Mouse (Mus musculus): ENCODE results near the gene Frem1. TPM values are rescaled to one million over a fixed set of nuclear protein-coding genes. Genes with fewer than 3 reads are reported as not detected.

Gene Frem1
- polyA plus RNA-seq, 1 experiment from 2014 or later: 14.3 TPM

- Histone ChIP-seq H3K36me3 (ENCODE audit: insufficient read depth, low read length) (no peaks in the 10 kb centered on the region), H3K4me3 (ENCODE audit: low read depth, low read length) (no peak overlapping the region), H3K9me3 (ENCODE audit: low read length) (no peaks in the 10 kb centered on the region), H3K4me2 (replicated peaks; ENCODE audit: low read depth, low read length) (no peak overlapping the region), H3K9ac (replicated peaks; ENCODE audit: low read depth) (no peak overlapping the region), H3K4me1 (ENCODE audit: insufficient read depth, low read depth, low read length) (no peaks in the 10 kb centered on the region), H3K27me3 (replicated peaks; ENCODE audit: insufficient read depth, low read length) (no peaks in the 10 kb centered on the region), H3K27ac (ENCODE audit: low read length) (no peak overlapping the region)
- TF ChIP-seq EP300 (IDR thresholded peaks at IDR 0.05) (no peak), CTCF (IDR thresholded peaks at IDR 0.05) (no peak)
- no peak for ATAC-seq
- 86% methylated on average over 12 of the region's 12 CpGs for WGBS
- no peak for DNase-seq (ENCODE audit: low spot score)
These were observed 81.1 kb downstream of the Frem1 start for GRCm38 (mm10) chr4:82970901-82971648.

GRCm38 (mm10) chr4:82961024-82961423 is 91.1 kb downstream of the Frem1 start:
- ATAC-seq (no peak), DNase-seq (ENCODE audit: low spot score) (no peak)
- Histone ChIP-seq H3K27me3 (replicated peaks; ENCODE audit: insufficient read depth, low read length) (no peaks in the 10 kb centered on the region), H3K4me2 (replicated peaks; ENCODE audit: low read depth, low read length) (no peak overlapping the region), H3K9ac (replicated peaks; ENCODE audit: low read depth) (no peak overlapping the region), H3K4me1 (ENCODE audit: insufficient read depth, low read depth, low read length) (no peaks in the 10 kb centered on the region), H3K36me3 (ENCODE audit: insufficient read depth, low read length) (no peaks in the 10 kb centered on the region; the same call in 1 of the 2 replicates), H3K27ac (ENCODE audit: low read length) (no peak overlapping the region), H3K9me3 (ENCODE audit: low read length) (no peaks in the 10 kb centered on the region), H3K4me3 (ENCODE audit: low read depth, low read length) (no peak overlapping the region)
- 87% methylated on average over 1 of the region's 1 CpGs for WGBS
- no peak for TF ChIP-seq EP300 (IDR thresholded peaks at IDR 0.05)
- TF ChIP-seq CTCF (IDR thresholded peaks at IDR 0.05): no peak

- Histone ChIP-seq H3K9me3 (ENCODE audit: low read length) (no peaks in the 10 kb centered on the region), H3K27me3 (replicated peaks; ENCODE audit: insufficient read depth, low read length) (no peaks in the 10 kb centered on the region), H3K4me3 (ENCODE audit: low read depth, low read length) (no peak overlapping the region), H3K9ac (replicated peaks; ENCODE audit: low read depth) (no peak overlapping the region), H3K4me2 (replicated peaks; ENCODE audit: low read depth, low read length) (no peak overlapping the region), H3K36me3 (ENCODE audit: insufficient read depth, low read length) (no peaks in the 10 kb centered on the region; the same call in 1 of the 2 replicates), H3K27ac (ENCODE audit: low read length) (no peak overlapping the region), H3K4me1 (ENCODE audit: insufficient read depth, low read depth, low read length) (no peaks in the 10 kb centered on the region)
- no peak for DNase-seq (ENCODE audit: low spot score)
- 66% methylated on average over 14 of the region's 14 CpGs for WGBS
- ATAC-seq: peak; percentile 17; the same call in 1 of the 2 replicates
- TF ChIP-seq EP300 (IDR thresholded peaks at IDR 0.05) (no peak), CTCF (IDR thresholded peaks at IDR 0.05) (no peak)
These were observed 94.2 kb downstream of the Frem1 start for GRCm38 (mm10) chr4:82957827-82958538.

GRCm38 (mm10) chr4:82953992-82954391 is 98.1 kb downstream of the Frem1 start:
- H3K9me3 ChIP-seq (ENCODE audit: low read length): no peaks in the 10 kb centered on the region
- no peak overlapping the region for H3K4me2 ChIP-seq (replicated peaks; ENCODE audit: low read depth, low read length)
- ATAC-seq (no peak), DNase-seq (ENCODE audit: low spot score) (no peak)
- H3K4me3 ChIP-seq (ENCODE audit: low read depth, low read length): no peak overlapping the region
- H3K27ac ChIP-seq (ENCODE audit: low read length): no peak overlapping the region
- H3K9ac ChIP-seq (replicated peaks; ENCODE audit: low read depth): no peak overlapping the region
- TF ChIP-seq CTCF (IDR thresholded peaks at IDR 0.05) (no peak), EP300 (IDR thresholded peaks at IDR 0.05) (no peak)
- H3K27me3 ChIP-seq (replicated peaks; ENCODE audit: insufficient read depth, low read length): no peaks in the 10 kb centered on the region
- H3K4me1 ChIP-seq (ENCODE audit: insufficient read depth, low read depth, low read length): no peaks in the 10 kb centered on the region
- 61% methylated on average over 4 of the region's 4 CpGs for WGBS
- no peaks in the 10 kb centered on the region; the same call in 1 of the 2 replicates for H3K36me3 ChIP-seq (ENCODE audit: insufficient read depth, low read length)

GRCm38 (mm10) chr4:82949511-82949910 is 102.6 kb downstream of the Frem1 start:
- no peak for ATAC-seq
- no peak for TF ChIP-seq EP300 (IDR thresholded peaks at IDR 0.05)
- no peak for TF ChIP-seq CTCF (IDR thresholded peaks at IDR 0.05)
- Histone ChIP-seq H3K27me3 (replicated peaks; ENCODE audit: insufficient read depth, low read length) (no peaks in the 10 kb centered on the region), H3K4me1 (ENCODE audit: insufficient read depth, low read depth, low read length) (no peaks in the 10 kb centered on the region), H3K4me2 (replicated peaks; ENCODE audit: low read depth, low read length) (no peak overlapping the region), H3K36me3 (ENCODE audit: insufficient read depth, low read length) (no peaks in the 10 kb centered on the region), H3K9me3 (ENCODE audit: low read length) (no peaks in the 10 kb centered on the region), H3K4me3 (ENCODE audit: low read depth, low read length) (no peak overlapping the region), H3K27ac (ENCODE audit: low read length) (no peak overlapping the region), H3K9ac (replicated peaks; ENCODE audit: low read depth) (no peak overlapping the region)
- 85% methylated on average over 8 of the region's 8 CpGs for WGBS
- DNase-seq (ENCODE audit: low spot score): no peak

- ATAC-seq (no peak), DNase-seq (ENCODE audit: low spot score) (no peak)
- H3K4me1 ChIP-seq (ENCODE audit: insufficient read depth, low read depth, low read length): no peaks in the 10 kb centered on the region
- no peak overlapping the region for H3K4me3 ChIP-seq (ENCODE audit: low read depth, low read length)
- H3K9ac ChIP-seq (replicated peaks; ENCODE audit: low read depth): no peak overlapping the region
- no peak for TF ChIP-seq CTCF (IDR thresholded peaks at IDR 0.05)
- TF ChIP-seq EP300 (IDR thresholded peaks at IDR 0.05): no peak
- WGBS: 88% methylated on average over 8 of the region's 8 CpGs
- H3K4me2 ChIP-seq (replicated peaks; ENCODE audit: low read depth, low read length): no peak overlapping the region
- H3K27me3 ChIP-seq (replicated peaks; ENCODE audit: insufficient read depth, low read length): no peaks in the 10 kb centered on the region
- H3K9me3 ChIP-seq (ENCODE audit: low read length): no peaks in the 10 kb centered on the region
- no peak overlapping the region for H3K27ac ChIP-seq (ENCODE audit: low read length)
- no peaks in the 10 kb centered on the region for H3K36me3 ChIP-seq (ENCODE audit: insufficient read depth, low read length)
These were observed 105.4 kb downstream of the Frem1 start for GRCm38 (mm10) chr4:82946721-82947120.

Data from lung, postnatal 0 days (tissue).